Mouse (Mus musculus) neural tube, embryonic 14.5 days (tissue): ENCODE results near the gene Gprasp1. TPM values are rescaled to one million over a fixed set of nuclear protein-coding genes. Genes with fewer than 3 reads are reported as not detected.
"Not testable (repeated sequence)": the region's sequence is repeated elsewhere in the genome, so short reads cannot be mapped to it uniquely, and the experiment has no call there.

ENCODE experiments used
- ATAC-seq: fragments of 200-750 bp; cut with Nextera tagmentation; 2 replicates; pipeline ENCODE4 v1.8.0; 2017; ENCODE audit warnings: low read depth, mild to moderate bottlenecking, moderate TSS enrichment, moderate library complexity
- H3K27ac ChIP-seq: fragments of 300-500 bp; sonication (generic); 2 replicates; pipeline ENCODE4 v1.5.1; 2014; ENCODE audit warnings: low read depth, mild to moderate bottlenecking, control low read depth, low read length, moderate library complexity, mixed read lengths
- H3K27me3 ChIP-seq: fragments of 300-500 bp; sonication (generic); 2 replicates; pipeline ENCODE4 v1.6.1; 2014; ENCODE audit warnings: low read length; ENCODE audit not compliant: control insufficient read depth, insufficient read depth
- H3K36me3 ChIP-seq: fragments of 300-500 bp; sonication (generic); 2 replicates; pipeline ENCODE4 v1.6.1; 2014; ENCODE audit warnings: low read length, mixed read lengths; ENCODE audit not compliant: control insufficient read depth, insufficient read depth
- H3K4me1 ChIP-seq: fragments of 300-500 bp; sonication (generic); 2 replicates; pipeline ENCODE4 v1.6.1; 2014; ENCODE audit warnings: low read length; ENCODE audit not compliant: control insufficient read depth, insufficient read depth
- H3K4me2 ChIP-seq: fragments of 300-500 bp; sonication (generic); 2 replicates; pipeline ENCODE4 v1.6.1; 2014; ENCODE audit warnings: mild to moderate bottlenecking, low read depth, low read length, control low read depth
- H3K4me3 ChIP-seq: fragments of 300-500 bp; sonication (generic); 2 replicates; pipeline ENCODE4 v1.5.1; 2014; ENCODE audit warnings: low read depth, low read length, control low read depth, mixed read lengths
- H3K9ac ChIP-seq: fragments of 300-500 bp; sonication (generic); replicated peaks from 2 replicates; pipeline ENCODE4 v1.6.1; 2014; ENCODE audit warnings: low read depth, mild to moderate bottlenecking, control low read depth, low read length, mixed read lengths
- H3K9me3 ChIP-seq: fragments of 300-500 bp; sonication (generic); 2 replicates; pipeline ENCODE4 v1.6.1; 2016; ENCODE audit warnings: low read length; ENCODE audit not compliant: control insufficient read depth
- WGBS: fragments of 180-500 bp; shearing (Covaris S2); extraction: QIAGEN DNeasy Blood & Tissue Kit; methylation state at CpG from one replicate; pipeline ENCODE4 v1.1.7; 2014; 5-methylcytosine and 5-hydroxymethylcytosine counted together
- microRNA counts: library from miRNA; unstranded; fragments of <30 nt; microRNA quantifications from one replicate; lab custom pipeline; 2016
- microRNA-seq: library from miRNA; unstranded; fragments of <30 nt; microRNA quantifications from one replicate; pipeline ENCODE4, GENCODE M21; 2016
- polyA plus RNA-seq: library from polyadenylated mRNA; unstranded; fragments of >200 nt; fragmentation: Nextera tagmentation; extraction: Ambion mirVana; gene quantifications from 2 replicates; pipeline ENCODE4 v1.2.1, GENCODE M21; 2014

Gene Gprasp1
- polyA plus RNA-seq, 1 experiment from 2014 or later = 229 TPM

DNA sequence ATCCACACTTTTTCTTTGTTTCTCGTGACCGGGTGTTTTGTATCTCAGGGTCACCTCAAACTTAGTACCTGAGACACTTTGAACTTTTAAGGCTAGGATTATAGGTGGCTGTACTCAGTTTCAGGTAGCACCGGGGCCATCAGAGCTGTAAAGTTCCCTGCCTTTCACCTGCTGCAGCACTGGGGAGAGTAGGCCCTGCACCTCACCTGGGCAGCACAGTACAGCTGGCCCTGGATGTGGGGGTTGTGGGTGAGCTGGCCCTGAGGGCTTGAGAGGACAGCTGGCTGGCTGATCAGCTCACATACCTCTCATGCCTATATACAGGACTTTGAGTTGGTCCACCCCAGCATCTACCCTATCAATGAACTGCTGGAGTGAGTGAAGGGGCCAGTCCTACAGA, 61.6 kb downstream of the Gprasp1 start:
- Histone ChIP-seq H3K36me3 (0 out of 2 replicates have a peak, but pooled peaks cover 2% of the 10 kb centered on the region), H3K27me3 (no peaks in the 10 kb centered on the region), H3K4me1 (no peaks in the 10 kb centered on the region), H3K27ac (no peak overlapping the region), H3K4me3 (no peak overlapping the region), H3K4me2 (no peak overlapping the region), H3K9me3 (no peaks in the 10 kb centered on the region), H3K9ac (no peak overlapping the region)
- WGBS = 96% methylated on average over 3 of the region's 3 CpGs
- ATAC-seq = no peak; the same call in 1 of the 2 replicates

DNA sequence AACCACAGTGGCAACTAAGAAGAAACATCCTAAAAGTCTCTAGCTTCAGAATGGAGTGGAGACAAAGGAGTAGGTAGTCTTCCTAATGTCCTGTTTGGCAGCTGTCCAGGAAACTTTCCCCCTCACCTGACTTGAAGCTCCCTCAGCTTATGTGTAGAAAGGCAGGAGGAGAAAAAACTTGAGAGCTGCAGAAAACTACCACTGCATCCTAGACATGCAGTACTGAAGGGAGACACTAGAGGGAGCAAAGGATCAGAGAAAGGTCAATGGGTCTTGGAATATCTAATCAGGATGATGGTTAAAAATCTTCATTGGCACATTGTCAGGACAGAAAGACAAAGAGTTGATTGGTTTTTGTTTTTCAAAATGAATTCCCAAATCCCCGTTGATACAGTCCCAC, 63.2 kb downstream of the Gprasp1 start:
- no peaks in the 10 kb centered on the region for H3K36me3 ChIP-seq
- no peak overlapping the region for H3K4me2 ChIP-seq
- no peaks in the 10 kb centered on the region for H3K4me1 ChIP-seq
- ATAC-seq = no peak; the same call in 1 of the 2 replicates
- H3K9ac ChIP-seq = no peak overlapping the region
- no peaks in the 10 kb centered on the region for H3K27me3 ChIP-seq
- 18% methylated on average over 1 of the region's 1 CpGs for WGBS
- H3K27ac ChIP-seq = no peak overlapping the region
- no peaks in the 10 kb centered on the region for H3K9me3 ChIP-seq
- H3K4me3 ChIP-seq = no peak overlapping the region

DNA sequence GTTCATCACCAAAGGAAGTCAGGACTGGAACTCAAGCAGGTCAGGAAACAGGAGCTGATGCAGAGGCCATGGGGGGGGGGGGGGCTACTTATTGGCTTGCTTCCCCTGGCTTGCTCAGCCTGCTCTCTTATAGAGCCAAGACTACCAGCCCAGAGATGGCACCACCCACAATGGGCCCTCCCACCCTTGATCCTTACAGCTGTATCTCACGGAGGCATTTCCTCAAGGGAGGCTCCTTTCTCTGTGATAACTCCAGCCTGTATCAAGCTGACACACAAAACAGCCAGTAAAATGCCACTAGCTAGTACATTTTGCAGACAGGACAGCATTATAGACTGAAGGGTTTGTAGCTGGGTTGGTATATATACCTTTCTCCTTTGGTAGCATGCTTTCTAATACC, 93.4 kb downstream of the Gprasp1 start:
- H3K27ac ChIP-seq, H3K27me3 ChIP-seq, H3K9ac ChIP-seq, ATAC-seq, H3K36me3 ChIP-seq, H3K4me2 ChIP-seq, H3K4me3 ChIP-seq, H3K4me1 ChIP-seq, H3K9me3 ChIP-seq: not testable (repeated sequence)
- 33% methylated on average over 1 of the region's 1 CpGs for WGBS

DNA sequence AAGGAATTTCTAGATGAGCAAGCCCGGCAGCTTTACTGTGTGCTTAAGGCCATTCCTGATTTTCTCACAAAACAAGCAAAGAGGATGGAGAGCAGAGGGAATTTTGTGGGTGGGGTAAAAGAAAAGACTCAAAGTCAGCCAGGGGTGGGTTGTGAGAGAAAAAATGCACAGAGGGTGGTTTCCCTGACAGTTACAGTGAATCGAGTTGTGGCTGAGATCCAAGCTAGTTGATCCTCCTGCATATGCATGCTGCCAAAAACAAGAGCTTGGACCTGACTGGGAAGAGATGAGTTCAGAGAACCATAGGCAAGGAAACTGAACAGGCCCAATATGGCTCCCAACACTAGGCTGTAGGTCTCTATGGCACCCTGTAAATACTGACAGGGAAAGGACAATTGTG, 95.4 kb downstream of the Gprasp1 start:
- Histone ChIP-seq H3K27me3 (no peaks in the 10 kb centered on the region), H3K36me3 (no peaks in the 10 kb centered on the region), H3K4me1 (no peaks in the 10 kb centered on the region), H3K9ac (no peak overlapping the region), H3K4me2 (no peak overlapping the region), H3K4me3 (no peak overlapping the region), H3K27ac (peak overlapping the region; percentile 50; the same call in 1 of the 2 replicates), H3K9me3 (no peaks in the 10 kb centered on the region)
- 0 out of 2 replicates have a peak, but pooled peaks have one; percentile 1 for ATAC-seq
- 72% methylated on average over 2 of the region's 2 CpGs for WGBS

DNA sequence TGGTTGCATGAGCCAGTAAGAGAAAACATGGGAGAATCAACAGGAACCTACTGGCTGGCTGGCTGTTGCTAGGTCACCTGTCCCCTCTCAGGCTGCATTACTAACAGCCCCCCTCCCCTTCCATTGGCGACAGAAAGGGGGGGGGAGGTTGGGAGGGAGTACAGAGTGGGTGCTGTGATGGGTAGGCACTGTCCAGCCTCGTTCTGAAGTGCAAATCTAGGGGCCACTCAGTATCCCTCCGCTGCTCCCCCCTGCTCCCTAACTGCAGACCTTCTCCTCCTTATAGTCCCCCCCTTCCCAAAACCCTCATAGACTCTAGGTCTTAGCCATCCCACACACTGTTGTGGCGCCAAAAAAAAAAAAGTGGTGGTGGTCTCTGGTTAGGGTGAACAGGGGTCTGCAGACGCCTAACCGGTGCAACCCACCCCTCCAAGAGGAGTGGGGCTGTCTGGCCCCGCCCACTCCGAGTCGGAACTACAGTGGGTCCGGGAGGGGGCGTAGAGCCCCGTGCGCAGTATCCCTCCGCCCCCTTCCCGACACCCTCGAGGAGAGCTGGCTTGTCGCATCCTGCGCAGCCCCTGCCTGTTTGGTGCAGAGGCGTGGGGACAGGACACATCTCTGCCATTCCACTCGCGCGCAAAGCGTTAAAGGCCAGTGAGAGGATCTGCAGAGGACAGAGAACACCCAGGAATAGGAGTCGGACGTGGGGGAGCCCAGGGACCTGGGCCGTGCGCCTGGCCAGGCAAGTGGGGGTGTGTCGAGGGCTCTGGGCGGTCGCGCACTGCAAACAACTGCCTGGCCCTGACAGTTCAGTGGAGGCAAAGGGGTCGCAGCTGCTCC, 96.2 kb downstream of the Gprasp1 start, which contains the start of gene Gprasp2:
Gene Gprasp2, plus strand, starts transcription at position 514 of the 840 bp plus-strand sequence.
- H3K27ac ChIP-seq = peak within 1 kb of the TSS; percentile 50
- not testable (repeated sequence) for H3K36me3 ChIP-seq, H3K4me1 ChIP-seq, H3K9me3 ChIP-seq, H3K27me3 ChIP-seq
- ATAC-seq = peak; percentile 93
- peak within 1 kb of the TSS; percentile 48 for H3K4me2 ChIP-seq
- H3K9ac ChIP-seq = peak within 1 kb of the TSS; percentile 59
- peak within 1 kb of the TSS; percentile 49 for H3K4me3 ChIP-seq
- 18% methylated on average over 26 of the region's 32 CpGs for WGBS

DNA sequence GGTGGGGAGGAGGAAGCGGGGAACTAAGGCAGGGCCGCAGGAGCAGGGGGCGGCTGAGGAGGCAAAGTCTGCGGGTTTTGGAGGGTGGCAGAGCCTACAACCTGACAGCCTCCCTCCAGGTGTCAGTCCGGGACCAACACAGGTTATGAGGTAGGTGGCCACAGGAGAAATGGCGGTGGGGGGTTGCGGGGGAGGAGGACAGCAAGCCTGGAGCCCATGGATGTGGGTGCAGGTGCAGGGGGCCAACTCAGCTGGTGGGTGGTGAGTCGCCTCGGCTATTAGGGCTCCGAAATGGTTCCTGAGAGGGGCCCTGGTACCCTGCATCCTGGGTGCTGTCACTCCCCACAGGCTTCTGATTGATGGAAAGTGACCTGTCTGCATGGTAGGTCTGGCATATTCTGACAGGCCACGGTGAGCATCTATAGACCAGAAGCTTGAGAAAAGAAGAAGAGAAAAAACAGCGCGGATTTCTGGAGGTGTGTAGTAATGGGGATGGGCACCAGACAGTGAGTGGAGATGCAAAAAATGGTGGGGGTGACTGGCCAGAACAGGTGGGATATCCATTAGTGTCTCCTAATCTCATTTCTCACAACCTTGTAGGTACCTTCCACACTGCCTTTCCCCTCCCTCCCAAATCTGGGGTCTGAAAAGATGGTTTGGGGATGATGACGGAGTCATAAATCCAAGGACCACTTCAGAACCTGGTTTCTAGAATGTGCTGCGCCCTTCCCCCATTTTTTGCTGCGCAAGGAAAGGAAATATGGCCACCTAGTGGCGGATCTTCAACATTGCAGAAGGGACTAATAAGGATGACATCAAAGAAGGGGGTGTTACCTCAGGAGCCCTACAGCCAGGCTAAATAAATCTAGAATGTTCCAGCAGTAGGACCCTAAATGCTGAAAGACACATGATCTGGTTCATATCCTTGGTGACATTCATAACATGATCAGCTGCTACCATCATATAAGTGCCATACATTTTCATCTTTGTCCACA, 97.2 kb downstream of the Gprasp1 start:
- peak overlapping the region; percentile 48 for H3K4me2 ChIP-seq
- H3K4me3 ChIP-seq = peak overlapping the region; percentile 49
- H3K27ac ChIP-seq = peak overlapping the region; percentile 48
- not testable (repeated sequence) for H3K27me3 ChIP-seq, H3K4me1 ChIP-seq, H3K36me3 ChIP-seq, H3K9me3 ChIP-seq
- ATAC-seq = peak; percentile 44
- peak overlapping the region; percentile 59 for H3K9ac ChIP-seq
- WGBS = 11% methylated on average over 16 of the region's 17 CpGs

MicroRNAs encoded within 50 kb of the gene (microRNA counts, 519-probe panel; counts per million panel counts)
- microRNA mmu-miR-1970 (lab: Ali Mortazavi, UCI) = not detected

Small RNAs within 50 kb of the gene (microRNA-seq; reads per million reads assigned to microRNA genes)
- gene Mir1970 (not detected), gene Mir7646 (not detected)

Other genes with a start within 250 kb of the Gprasp1 start
- gene AV320801, start 248.1 kb upstream of the Gprasp1 start, polyA plus RNA-seq = not detected in 2 replicates
- not detected in 2 replicates for gene Nxf7, start 144.0 kb upstream of the Gprasp1 start, polyA plus RNA-seq
- gene Prame, start 115.0 kb upstream of the Gprasp1 start, polyA plus RNA-seq = not detected in 2 replicates
- not detected in 2 replicates for gene Tcp11x2, start 48.9 kb upstream of the Gprasp1 start, polyA plus RNA-seq
- not detected in 2 replicates for gene Tmsb15a, start 17.5 kb upstream of the Gprasp1 start, polyA plus RNA-seq
- 10.3 and 11.2 TPM in 2 replicates for gene Armcx5, start within 50 bp of the Gprasp1 start, polyA plus RNA-seq
- 114 and 127 TPM in 2 replicates for gene Bhlhb9, start 54.9 kb downstream of the Gprasp1 start, polyA plus RNA-seq
- gene Gprasp2, start 96.3 kb downstream of the Gprasp1 start, polyA plus RNA-seq = 183 and 196 TPM in 2 replicates